Mouse (Mus musculus): ENCODE results near the gene Fam213b. TPM values are rescaled to one million over a fixed set of nuclear protein-coding genes. Genes with fewer than 3 reads are reported as not detected.

The Fam213b gene
- polyA plus RNA-seq, 1 experiment from 2014 or later: 41.8 TPM

GRCm38 (mm10) chr4:154926969-154927898 is 28.3 kb upstream of the Fam213b start:
- 65% methylated on average over 9 of the region's 9 CpGs for WGBS
- Histone ChIP-seq H3K27me3 (ENCODE audit: control insufficient read depth, insufficient read depth, low read length) (no peaks in the 10 kb centered on the region), H3K36me3 (ENCODE audit: control insufficient read depth, insufficient read depth, low read length) (no peaks in the 10 kb centered on the region), H3K27ac (ENCODE audit: low read depth, low read length) (no peak overlapping the region), H3K4me3 (ENCODE audit: low read depth, low read length) (no peak overlapping the region), H3K4me1 (ENCODE audit: control insufficient read depth, insufficient read depth, low read length) (peaks cover 3% of the 10 kb centered on the region; the same call in 1 of the 2 replicates), H3K4me2 (no peak overlapping the region), H3K9ac (ENCODE audit: low read length) (peak overlapping the region; percentile 9; the same call in 1 of the 2 replicates), H3K9me3 (ENCODE audit: control insufficient read depth, low read length) (no peaks in the 10 kb centered on the region)
- ATAC-seq (ENCODE audit: low FRiP score) (no peak), DNase-seq (ENCODE audit: low spot score, missing footprints) (no peak)

- Histone ChIP-seq H3K4me1 (ENCODE audit: control insufficient read depth, insufficient read depth, low read length) (peaks cover 3% of the 10 kb centered on the region; the same call in 1 of the 2 replicates), H3K27me3 (ENCODE audit: control insufficient read depth, insufficient read depth, low read length) (no peaks in the 10 kb centered on the region), H3K4me2 (no peak overlapping the region), H3K27ac (ENCODE audit: low read depth, low read length) (no peak overlapping the region), H3K36me3 (ENCODE audit: control insufficient read depth, insufficient read depth, low read length) (no peaks in the 10 kb centered on the region), H3K4me3 (ENCODE audit: low read depth, low read length) (no peak overlapping the region), H3K9me3 (ENCODE audit: control insufficient read depth, low read length) (no peaks in the 10 kb centered on the region), H3K9ac (ENCODE audit: low read length) (no peak overlapping the region)
- ATAC-seq (ENCODE audit: low FRiP score): no peak
- no peak for DNase-seq (ENCODE audit: low spot score, missing footprints)
- WGBS: 56% methylated on average over 4 of the region's 4 CpGs
These were observed 26.5 kb upstream of the Fam213b start for GRCm38 (mm10) chr4:154925413-154925812.

DNA sequence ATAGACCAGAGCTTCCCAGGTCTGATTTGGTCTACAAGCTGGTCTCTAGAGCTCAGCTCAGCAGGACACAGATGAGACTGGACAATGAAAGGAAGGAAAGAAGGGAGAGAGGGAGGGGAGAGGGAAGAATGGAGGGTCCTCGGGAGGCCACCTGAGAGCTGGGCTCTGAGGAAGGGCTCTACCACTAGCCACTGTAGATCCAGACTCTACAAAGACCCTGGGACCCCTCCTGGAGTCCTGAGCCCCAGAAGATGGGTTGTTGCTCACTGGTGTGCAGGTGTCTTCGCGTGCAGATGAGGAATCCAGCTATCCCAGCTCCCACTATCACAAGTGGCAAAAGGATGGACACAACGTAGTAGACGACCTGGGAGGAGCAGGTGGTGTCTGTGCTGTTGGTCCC is 24.0 kb upstream of the Fam213b start:
- H3K36me3 ChIP-seq (ENCODE audit: control insufficient read depth, insufficient read depth, low read length): no peaks in the 10 kb centered on the region
- no peak for ATAC-seq (ENCODE audit: low FRiP score)
- 84% methylated on average over 5 of the region's 5 CpGs for WGBS
- no peak overlapping the region for H3K4me2 ChIP-seq
- H3K27ac ChIP-seq (ENCODE audit: low read depth, low read length): no peak overlapping the region
- H3K4me1 ChIP-seq (ENCODE audit: control insufficient read depth, insufficient read depth, low read length): no peaks in the 10 kb centered on the region
- no peaks in the 10 kb centered on the region for H3K27me3 ChIP-seq (ENCODE audit: control insufficient read depth, insufficient read depth, low read length)
- no peaks in the 10 kb centered on the region for H3K9me3 ChIP-seq (ENCODE audit: control insufficient read depth, low read length)
- H3K9ac ChIP-seq (ENCODE audit: low read length): no peak overlapping the region
- peak; percentile 53 for DNase-seq (ENCODE audit: low spot score, missing footprints)
- H3K4me3 ChIP-seq (ENCODE audit: low read depth, low read length): no peak overlapping the region

GRCm38 (mm10) chr4:154922291-154922690 is 23.4 kb upstream of the Fam213b start:
- Histone ChIP-seq H3K9me3 (ENCODE audit: control insufficient read depth, low read length) (no peaks in the 10 kb centered on the region), H3K4me1 (ENCODE audit: control insufficient read depth, insufficient read depth, low read length) (no peaks in the 10 kb centered on the region), H3K4me2 (no peak overlapping the region), H3K27me3 (ENCODE audit: control insufficient read depth, insufficient read depth, low read length) (no peaks in the 10 kb centered on the region), H3K9ac (ENCODE audit: low read length) (no peak overlapping the region), H3K27ac (ENCODE audit: low read depth, low read length) (no peak overlapping the region), H3K36me3 (ENCODE audit: control insufficient read depth, insufficient read depth, low read length) (no peaks in the 10 kb centered on the region), H3K4me3 (ENCODE audit: low read depth, low read length) (no peak overlapping the region)
- 87% methylated on average over 4 of the region's 4 CpGs for WGBS
- ATAC-seq (ENCODE audit: low FRiP score) (no peak), DNase-seq (ENCODE audit: low spot score, missing footprints) (no peak)

GRCm38 (mm10) chr4:154916662-154917061 is 17.7 kb upstream of the Fam213b start:
- Histone ChIP-seq H3K9ac (ENCODE audit: low read length) (no peak overlapping the region), H3K4me1 (ENCODE audit: control insufficient read depth, insufficient read depth, low read length) (no peaks in the 10 kb centered on the region), H3K27me3 (ENCODE audit: control insufficient read depth, insufficient read depth, low read length) (no peaks in the 10 kb centered on the region), H3K36me3 (ENCODE audit: control insufficient read depth, insufficient read depth, low read length) (no peaks in the 10 kb centered on the region), H3K27ac (ENCODE audit: low read depth, low read length) (no peak overlapping the region), H3K4me2 (no peak overlapping the region), H3K9me3 (ENCODE audit: control insufficient read depth, low read length) (no peaks in the 10 kb centered on the region), H3K4me3 (ENCODE audit: low read depth, low read length) (no peak overlapping the region)
- no peak for DNase-seq (ENCODE audit: low spot score, missing footprints)
- ATAC-seq (ENCODE audit: low FRiP score): no peak
- 85% methylated on average over 4 of the region's 4 CpGs for WGBS

GRCm38 (mm10) chr4:154915286-154915685 is 16.4 kb upstream of the Fam213b start:
- Histone ChIP-seq H3K4me3 (ENCODE audit: low read depth, low read length) (no peak overlapping the region), H3K27me3 (ENCODE audit: control insufficient read depth, insufficient read depth, low read length) (no peaks in the 10 kb centered on the region), H3K9ac (ENCODE audit: low read length) (no peak overlapping the region), H3K27ac (ENCODE audit: low read depth, low read length) (no peak overlapping the region), H3K4me2 (no peak overlapping the region), H3K9me3 (ENCODE audit: control insufficient read depth, low read length) (no peaks in the 10 kb centered on the region), H3K36me3 (ENCODE audit: control insufficient read depth, insufficient read depth, low read length) (no peaks in the 10 kb centered on the region), H3K4me1 (ENCODE audit: control insufficient read depth, insufficient read depth, low read length) (peaks cover 10% of the 10 kb centered on the region)
- ATAC-seq (ENCODE audit: low FRiP score) (no peak), DNase-seq (ENCODE audit: low spot score, missing footprints) (no peak)
- 88% methylated on average over 10 of the region's 10 CpGs for WGBS

- H3K9ac ChIP-seq (ENCODE audit: low read length): no peak overlapping the region
- H3K4me3 ChIP-seq (ENCODE audit: low read depth, low read length): no peak overlapping the region
- ATAC-seq (ENCODE audit: low FRiP score): no peak
- H3K27me3 ChIP-seq (ENCODE audit: control insufficient read depth, insufficient read depth, low read length): no peaks in the 10 kb centered on the region
- H3K9me3 ChIP-seq (ENCODE audit: control insufficient read depth, low read length): no peaks in the 10 kb centered on the region
- H3K4me2 ChIP-seq: no peak overlapping the region
- peaks cover 10% of the 10 kb centered on the region for H3K4me1 ChIP-seq (ENCODE audit: control insufficient read depth, insufficient read depth, low read length)
- no peak overlapping the region for H3K27ac ChIP-seq (ENCODE audit: low read depth, low read length)
- DNase-seq (ENCODE audit: low spot score, missing footprints): peak; percentile 21
- WGBS: 84% methylated on average over 3 of the region's 3 CpGs
- no peaks in the 10 kb centered on the region for H3K36me3 ChIP-seq (ENCODE audit: control insufficient read depth, insufficient read depth, low read length)
These were observed 15.8 kb upstream of the Fam213b start for GRCm38 (mm10) chr4:154914707-154915106.

GRCm38 (mm10) chr4:154914252-154914651 is 15.3 kb upstream of the Fam213b start:
- Histone ChIP-seq H3K27ac (ENCODE audit: low read depth, low read length) (no peak overlapping the region), H3K4me3 (ENCODE audit: low read depth, low read length) (no peak overlapping the region), H3K36me3 (ENCODE audit: control insufficient read depth, insufficient read depth, low read length) (no peaks in the 10 kb centered on the region), H3K9me3 (ENCODE audit: control insufficient read depth, low read length) (no peaks in the 10 kb centered on the region), H3K4me1 (ENCODE audit: control insufficient read depth, insufficient read depth, low read length) (peaks cover 10% of the 10 kb centered on the region), H3K27me3 (ENCODE audit: control insufficient read depth, insufficient read depth, low read length) (no peaks in the 10 kb centered on the region), H3K9ac (ENCODE audit: low read length) (no peak overlapping the region), H3K4me2 (no peak overlapping the region)
- WGBS: 93% methylated on average over 4 of the region's 4 CpGs
- no peak for ATAC-seq (ENCODE audit: low FRiP score)
- no peak for DNase-seq (ENCODE audit: low spot score, missing footprints)

DNA sequence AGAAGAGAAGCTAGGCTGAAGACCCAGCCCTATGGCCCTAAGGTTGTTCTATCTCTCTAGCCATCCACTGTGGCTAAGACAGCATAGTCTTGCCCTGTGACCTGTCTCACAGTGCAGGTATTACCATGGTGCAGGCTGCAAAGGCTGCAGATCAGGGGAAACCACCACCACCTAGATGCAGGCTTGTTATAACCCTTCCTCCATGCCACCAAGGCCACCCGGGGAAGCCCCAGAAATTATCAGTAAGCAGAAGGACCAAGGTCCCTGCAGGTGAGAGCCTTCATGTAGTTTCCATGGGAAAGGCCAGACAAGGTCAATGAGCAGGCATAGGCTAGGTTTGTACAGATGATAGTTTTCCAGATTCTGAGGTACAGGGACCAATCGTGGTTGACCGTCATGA is 14.9 kb upstream of the Fam213b start:
- H3K9me3 ChIP-seq (ENCODE audit: control insufficient read depth, low read length): no peaks in the 10 kb centered on the region
- H3K36me3 ChIP-seq (ENCODE audit: control insufficient read depth, insufficient read depth, low read length): no peaks in the 10 kb centered on the region
- no peak overlapping the region for H3K4me2 ChIP-seq
- H3K4me1 ChIP-seq (ENCODE audit: control insufficient read depth, insufficient read depth, low read length): peaks cover 10% of the 10 kb centered on the region
- DNase-seq (ENCODE audit: low spot score, missing footprints) (no peak), ATAC-seq (ENCODE audit: low FRiP score) (no peak)
- H3K27me3 ChIP-seq (ENCODE audit: control insufficient read depth, insufficient read depth, low read length): no peaks in the 10 kb centered on the region
- WGBS: 95% methylated on average over 3 of the region's 3 CpGs
- no peak overlapping the region for H3K4me3 ChIP-seq (ENCODE audit: low read depth, low read length)
- no peak overlapping the region for H3K9ac ChIP-seq (ENCODE audit: low read length)
- no peak overlapping the region for H3K27ac ChIP-seq (ENCODE audit: low read depth, low read length)
